Mouse (Mus musculus): Measurements from ENCODE around the gene Flrt2. TPM values are rescaled to one million over a fixed set of nuclear protein-coding genes. Genes with fewer than 3 reads are reported as not detected.
A peak's percentile ranks its signal among the peaks of the same experiment; 100 is the strongest.
"Not testable (repeated sequence)": the region's sequence is repeated elsewhere in the genome, so short reads cannot be mapped to it uniquely, and the experiment has no call there.

Flrt2 gene
- not detected in 2 replicates for polyA plus RNA-seq (2012; ENCODE audit: insufficient read depth, insufficient read length, low replicate concordance, missing spikeins)

GRCm38 (mm10) chr12:95691961-95692767, at the start of gene Flrt2:
Gene Flrt2 (plus strand): TSS chr12:95692226.
- Histone ChIP-seq H3K27ac (ENCODE audit: insufficient read depth, low read depth, low read length) (no peak within 1 kb of the TSS), H3K4me3 (ENCODE audit: insufficient read depth, low read depth, low read length) (peak within 1 kb of the TSS; percentile 44), H3K4me1 (ENCODE audit: control insufficient read depth, insufficient read depth, low read length) (peaks cover 19% of the 10 kb centered on the region)
- under 1% methylated on average over 32 of the region's 32 CpGs for WGBS
- no peak for TF ChIP-seq CTCF (IDR thresholded peaks at IDR 0.05; ENCODE audit: insufficient read depth, low read depth, low read length)
- TF ChIP-seq POLR2A (IDR thresholded peaks at IDR 0.05; ENCODE audit: insufficient read depth, low read depth, low read length): no peak

DNA sequence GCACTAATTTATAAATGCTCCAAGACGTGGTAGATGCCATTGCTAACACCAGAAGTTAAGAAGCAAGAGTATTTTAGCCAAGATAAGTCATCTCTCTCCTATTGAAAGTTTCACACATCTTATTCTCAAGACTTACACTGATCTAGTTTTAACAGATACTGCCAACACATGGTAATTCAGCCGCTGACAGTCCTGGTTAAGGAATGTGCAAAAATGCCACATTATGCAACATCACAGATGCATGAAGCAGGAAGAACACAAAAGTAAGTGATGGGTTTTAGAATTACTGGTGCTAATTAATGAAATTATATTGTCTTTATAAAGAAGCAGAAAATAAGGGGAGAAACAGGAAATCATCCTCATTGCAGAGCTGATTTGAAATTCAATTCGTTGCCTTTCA, 49.8 kb upstream of the Flrt2 start:
- no peak for TF ChIP-seq CTCF (IDR thresholded peaks at IDR 0.05; ENCODE audit: insufficient read depth, low read depth, low read length)
- TF ChIP-seq POLR2A (IDR thresholded peaks at IDR 0.05; ENCODE audit: insufficient read depth, low read depth, low read length): no peak
- no peaks in the 10 kb centered on the region for H3K4me1 ChIP-seq (ENCODE audit: control insufficient read depth, insufficient read depth, low read length)
- no peak overlapping the region for H3K4me3 ChIP-seq (ENCODE audit: insufficient read depth, low read depth, low read length)
- no peak overlapping the region for H3K27ac ChIP-seq (ENCODE audit: insufficient read depth, low read depth, low read length)
- whole genome bisulfite sequencing: 35% methylated on average over 3 of the region's 3 CpGs

DNA sequence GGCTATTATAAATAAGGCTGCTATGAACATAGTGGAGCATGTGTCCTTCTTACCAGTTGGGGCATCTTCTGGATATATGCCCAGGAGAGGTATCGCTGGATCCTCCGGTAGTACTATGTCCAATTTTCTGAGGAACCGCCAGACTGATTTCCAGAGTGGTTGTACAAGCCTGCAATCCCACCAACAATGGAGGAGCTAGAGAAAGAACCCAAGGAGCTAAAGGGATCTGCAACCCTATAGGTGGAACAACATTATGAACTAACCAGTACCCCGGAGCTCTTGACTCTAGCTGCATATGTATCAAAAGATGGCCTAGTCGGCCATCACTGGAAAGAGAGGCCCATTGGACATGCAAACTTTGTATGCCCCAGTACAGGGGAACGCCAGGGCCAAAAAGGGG, 44.8 kb upstream of the Flrt2 start:
- not testable (repeated sequence) for H3K4me1 ChIP-seq (ENCODE audit: control insufficient read depth, insufficient read depth, low read length); H3K27ac ChIP-seq (ENCODE audit: insufficient read depth, low read depth, low read length); H3K4me3 ChIP-seq (ENCODE audit: insufficient read depth, low read depth, low read length)
- 100% methylated on average over 4 of the region's 6 CpGs for WGBS

GRCm38 (mm10) chr12:95652172-95653156, 39.6 kb upstream of the Flrt2 start:
- Histone ChIP-seq H3K4me3 (ENCODE audit: insufficient read depth, low read depth, low read length) (no peak overlapping the region), H3K4me1 (ENCODE audit: control insufficient read depth, insufficient read depth, low read length) (no peaks in the 10 kb centered on the region), H3K27ac (ENCODE audit: insufficient read depth, low read depth, low read length) (no peak overlapping the region)
- 93% methylated on average over 4 of the region's 4 CpGs for WGBS
- TF ChIP-seq POLR2A (IDR thresholded peaks at IDR 0.05; ENCODE audit: insufficient read depth, low read depth, low read length) (no peak), CTCF (IDR thresholded peaks at IDR 0.05; ENCODE audit: insufficient read depth, low read depth, low read length) (no peak)

- TF ChIP-seq POLR2A (IDR thresholded peaks at IDR 0.05; ENCODE audit: insufficient read depth, low read depth, low read length) (no peak), CTCF (IDR thresholded peaks at IDR 0.05; ENCODE audit: insufficient read depth, low read depth, low read length) (no peak)
- H3K27ac ChIP-seq (ENCODE audit: insufficient read depth, low read depth, low read length): no peak overlapping the region
- H3K4me1 ChIP-seq (ENCODE audit: control insufficient read depth, insufficient read depth, low read length): no peaks in the 10 kb centered on the region
- WGBS: 94% methylated on average over 4 of the region's 4 CpGs
- H3K4me3 ChIP-seq (ENCODE audit: insufficient read depth, low read depth, low read length): no peak overlapping the region
Observed at GRCm38 (mm10) chr12:95656594-95656993, 35.4 kb upstream of the Flrt2 start.

DNA sequence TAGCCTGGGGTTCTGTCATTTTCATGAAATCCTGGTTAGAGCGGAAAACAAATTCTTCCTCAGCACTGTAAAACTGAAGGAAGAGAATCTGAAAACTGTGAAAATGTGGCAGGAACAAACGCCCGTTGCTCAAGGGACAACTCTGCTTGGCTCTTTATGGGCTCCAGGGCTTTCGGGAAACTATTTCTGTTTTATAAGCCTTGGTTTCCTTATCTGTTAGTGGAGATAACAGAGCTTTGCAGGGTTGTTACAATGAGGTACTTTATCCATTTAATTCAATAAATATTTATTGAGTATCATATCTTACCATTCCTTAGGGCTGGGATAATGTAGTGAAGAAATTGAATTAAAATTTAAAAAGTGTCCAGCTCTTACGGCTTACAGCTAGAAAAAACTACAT, 24.7 kb upstream of the Flrt2 start:
- H3K4me1 ChIP-seq (ENCODE audit: control insufficient read depth, insufficient read depth, low read length): no peaks in the 10 kb centered on the region
- H3K27ac ChIP-seq (ENCODE audit: insufficient read depth, low read depth, low read length): no peak overlapping the region
- 97% methylated on average over 5 of the region's 5 CpGs for WGBS
- H3K4me3 ChIP-seq (ENCODE audit: insufficient read depth, low read depth, low read length): no peak overlapping the region
- TF ChIP-seq POLR2A (IDR thresholded peaks at IDR 0.05; ENCODE audit: insufficient read depth, low read depth, low read length): no peak
- no peak for TF ChIP-seq CTCF (IDR thresholded peaks at IDR 0.05; ENCODE audit: insufficient read depth, low read depth, low read length)

DNA sequence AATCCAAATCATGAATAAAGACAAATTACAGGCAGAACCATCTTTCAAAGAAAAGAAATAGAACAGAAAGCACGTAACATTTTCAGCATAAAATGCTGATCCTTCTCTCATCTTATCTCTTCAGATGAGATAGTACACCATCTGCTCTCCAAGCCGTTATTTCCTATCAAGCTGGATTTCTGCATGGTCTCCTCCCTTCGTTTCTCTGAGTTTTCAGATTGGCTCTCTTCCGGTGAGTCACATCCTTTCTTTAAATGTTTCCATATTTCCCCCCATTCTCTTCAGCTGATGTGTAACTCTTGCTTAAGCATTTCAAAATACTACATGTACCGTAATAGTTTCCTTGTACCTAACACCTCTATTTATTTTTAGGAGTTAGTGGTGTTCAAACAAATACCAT, 16.3 kb upstream of the Flrt2 start:
- TF ChIP-seq POLR2A (IDR thresholded peaks at IDR 0.05; ENCODE audit: insufficient read depth, low read depth, low read length) (no peak), CTCF (IDR thresholded peaks at IDR 0.05; ENCODE audit: insufficient read depth, low read depth, low read length) (no peak)
- Histone ChIP-seq H3K27ac (ENCODE audit: insufficient read depth, low read depth, low read length) (no peak overlapping the region), H3K4me3 (ENCODE audit: insufficient read depth, low read depth, low read length) (no peak overlapping the region), H3K4me1 (ENCODE audit: control insufficient read depth, insufficient read depth, low read length) (no peaks in the 10 kb centered on the region)
- WGBS: 70% methylated on average over 5 of the region's 5 CpGs

DNA sequence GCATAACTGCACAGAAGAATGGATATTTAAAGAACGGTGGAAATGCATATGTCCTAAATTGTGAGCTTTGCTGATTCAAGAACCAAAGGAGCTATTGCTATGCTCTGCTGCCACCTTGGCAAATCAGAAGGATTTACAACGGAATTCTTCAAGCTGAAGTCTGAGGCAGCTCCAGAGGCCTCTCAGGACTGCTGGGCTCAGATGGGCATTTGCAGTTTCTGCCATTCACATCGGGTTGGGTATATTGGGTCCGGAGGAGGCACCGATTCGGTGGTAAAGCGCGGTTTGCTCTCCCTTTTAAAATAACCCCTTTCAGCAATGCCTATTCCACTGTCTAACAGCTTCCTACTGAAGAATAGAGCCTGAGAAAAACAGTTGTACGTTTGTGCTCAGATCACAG, 1.2 kb upstream of the Flrt2 start:
- no peak for TF ChIP-seq CTCF (IDR thresholded peaks at IDR 0.05; ENCODE audit: insufficient read depth, low read depth, low read length)
- TF ChIP-seq POLR2A (IDR thresholded peaks at IDR 0.05; ENCODE audit: insufficient read depth, low read depth, low read length): no peak
- H3K4me3 ChIP-seq (ENCODE audit: insufficient read depth, low read depth, low read length): no peak overlapping the region
- peaks cover 19% of the 10 kb centered on the region for H3K4me1 ChIP-seq (ENCODE audit: control insufficient read depth, insufficient read depth, low read length)
- WGBS: 16% methylated on average over 9 of the region's 9 CpGs
- H3K27ac ChIP-seq (ENCODE audit: insufficient read depth, low read depth, low read length): no peak overlapping the region
